In the genomic region with DNA sequence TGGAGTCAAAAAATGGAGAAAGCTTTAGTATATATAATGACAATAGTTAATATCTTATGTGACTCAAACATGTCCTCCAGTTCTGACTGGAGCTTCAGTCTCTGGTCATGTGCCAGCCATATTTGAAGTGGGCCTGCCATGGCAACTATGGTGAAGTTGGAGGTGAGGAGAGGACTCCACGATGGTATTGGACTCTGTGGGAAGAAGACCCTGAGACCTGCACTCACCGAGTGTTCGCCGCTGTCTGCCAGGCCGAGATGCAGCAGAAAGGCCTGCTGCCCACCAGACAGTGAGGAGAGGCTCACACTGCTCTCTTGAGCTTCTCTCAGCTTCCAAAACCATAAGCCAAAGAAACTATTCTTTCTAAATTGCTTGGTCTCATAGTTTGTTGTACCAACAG, we compare ENCODE assay signal across 22 mouse cellular contexts. TPM values are rescaled to one million over a fixed set of nuclear protein-coding genes. Genes with fewer than 3 reads are reported as not detected.
"Had no signal": no experiment of that assay in that cellular context is flagged by ENCODE, and none has a peak within 500 bp of the region (broad histone marks: within the 10 kb centered on the region; RNA-seq: fewer than 3 reads in every experiment).

No protein-coding gene starts in this region.

- H3K9ac ChIP-seq: liver, embryonic 15.5 days; lung, embryonic 14.5 days; midbrain, embryonic 12.5 days; neural tube, embryonic 13.5 days; neural tube, embryonic 15.5 days had no signal

- DNase-seq: lung, adult 18-20 months; lung, embryonic 14.5 days; lung, postnatal 10 days; lung, postnatal 4 days; midbrain, embryonic 14.5 days; retina, postnatal 1 day; right cerebral cortex, adult 18-20 months; right cerebral cortex, postnatal 25 days; right cerebral cortex, postnatal 4 days; spleen, adult 18-20 months; thymus, adult 18-20 months; thymus, postnatal 14 days; thymus, postnatal 36 days had no signal

- H3K27ac ChIP-seq: liver, embryonic 15.5 days; midbrain, embryonic 10.5 days; midbrain, embryonic 12.5 days; neural tube, embryonic 13.5 days; neural tube, embryonic 15.5 days had no signal

- H3K4me2 ChIP-seq: liver, embryonic 15.5 days; lung, embryonic 14.5 days; midbrain, embryonic 12.5 days; neural tube, embryonic 13.5 days; neural tube, embryonic 15.5 days had no signal

- H3K9me3 ChIP-seq: liver, embryonic 15.5 days; midbrain, embryonic 10.5 days; midbrain, embryonic 12.5 days; neural tube, embryonic 13.5 days; neural tube, embryonic 15.5 days had no signal

- ATAC-seq: midbrain, embryonic 16.5 days had no signal

- H3K4me3 ChIP-seq: liver, embryonic 15.5 days; midbrain, embryonic 10.5 days; midbrain, embryonic 12.5 days; myocyte; neural tube, embryonic 13.5 days; neural tube, embryonic 15.5 days had no signal

- H3K36me3 ChIP-seq: liver, embryonic 15.5 days; midbrain, embryonic 10.5 days; midbrain, embryonic 12.5 days; neural tube, embryonic 13.5 days; neural tube, embryonic 15.5 days had no signal

RNA-seq across cellular contexts. Expression of gene Dazl, which starts 59.5 kb away (rescaled TPM):
- polyA plus RNA-seq: myocyte; neural tube, embryonic 11.5 days; small intestine, adult 2 months had no signal
